Mouse (Mus musculus) thymus, postnatal 0 days (tissue): Measurements from ENCODE around the gene Dnajc22. TPM values are rescaled to one million over a fixed set of nuclear protein-coding genes. Genes with fewer than 3 reads are reported as not detected.

Experiments
- DNase-seq: peaks from one replicate; pipeline ENCODE4 v3.0.0-alpha.2; 2015; ENCODE audit warnings: low spot score
- polyA plus RNA-seq: library from polyadenylated mRNA; unstranded; fragments of >200 nt; fragmentation: Nextera tagmentation; extraction: Ambion mirVana; gene quantifications from 2 replicates; pipeline ENCODE4 v1.2.1, GENCODE M21; 2015

The Dnajc22 gene
- polyA plus RNA-seq, 1 experiment from 2014 or later, result 0.22 TPM

- no peak for DNase-seq
Measured at GRCm38 (mm10) chr15:99114312-99115064, 21.5 kb downstream of the Dnajc22 start.

GRCm38 (mm10) chr15:99115065-99115423 lies 22.1 kb downstream of the Dnajc22 start:
- no peak for DNase-seq

- DNase-seq, result no peak
Measured at GRCm38 (mm10) chr15:99116539-99116938, 23.6 kb downstream of the Dnajc22 start.

- no peak for DNase-seq
Measured at GRCm38 (mm10) chr15:99120814-99121213, 27.8 kb downstream of the Dnajc22 start.

GRCm38 (mm10) chr15:99122642-99123041 lies 29.7 kb downstream of the Dnajc22 start:
- no peak for DNase-seq

GRCm38 (mm10) chr15:99125711-99126080 lies 32.7 kb downstream of the Dnajc22 start, which contains the start of gene Spats2:
Spats2 (plus strand) TSS chr15:99125916.
- peak; percentile 11 for DNase-seq

- peak; percentile 80 for DNase-seq
Measured at GRCm38 (mm10) chr15:99126081-99126815, 33.3 kb downstream of the Dnajc22 start.

GRCm38 (mm10) chr15:99126816-99127365 lies 33.9 kb downstream of the Dnajc22 start:
- DNase-seq, result peak; percentile 11

- no peak for DNase-seq
Measured at GRCm38 (mm10) chr15:99127851-99128522, 35.0 kb downstream of the Dnajc22 start.

- peak; percentile 17 for DNase-seq
Measured at GRCm38 (mm10) chr15:99129441-99129840, 36.5 kb downstream of the Dnajc22 start.

GRCm38 (mm10) chr15:99129956-99130910 lies 37.3 kb downstream of the Dnajc22 start:
- DNase-seq, result peak; percentile 68

- DNase-seq, result no peak
Measured at GRCm38 (mm10) chr15:99138389-99138788, 45.4 kb downstream of the Dnajc22 start.

- peak; percentile 59 for DNase-seq
Measured at GRCm38 (mm10) chr15:99139669-99140068, 46.7 kb downstream of the Dnajc22 start.

GRCm38 (mm10) chr15:99150516-99150915 lies 57.5 kb downstream of the Dnajc22 start:
- no peak for DNase-seq

- DNase-seq, result no peak
Measured at GRCm38 (mm10) chr15:99151324-99151723, 58.4 kb downstream of the Dnajc22 start.

- peak; percentile 29 for DNase-seq
Measured at GRCm38 (mm10) chr15:99153466-99153865, 60.5 kb downstream of the Dnajc22 start.
